Mouse (Mus musculus) CD4-positive naive resting alpha-beta T cell, adult 57 days (primary cell): ENCODE results near the gene Mapt. TPM values are rescaled to one million over a fixed set of nuclear protein-coding genes. Genes with fewer than 3 reads are reported as not detected.

ENCODE experiments used
- total RNA-seq: library from RNA; stranded (reverse); gene quantifications from one replicate; pipeline ENCODE4 v1.2.4, GENCODE M21; 2023

Mapt gene
- not detected for total RNA-seq

GRCm38 (mm10) chr11:104231041-104231911 lies at the start of gene Mapt:
TSS of gene Mapt (plus strand) at chr11:104231390.

GRCm38 (mm10) chr11:104186135-104186836 lies 44.9 kb upstream of the Mapt start, which contains the start of gene Sppl2c:
TSS of gene Sppl2c (plus strand) at chr11:104186327.

Other genes starting within 250 kb of the Mapt start
- gene Crhr1, start 98.5 kb upstream of the Mapt start, total RNA-seq = not detected
- gene Sppl2c, start 45.1 kb upstream of the Mapt start, total RNA-seq = not detected
- 135 TPM for gene Kansl1, start 237.5 kb downstream of the Mapt start, total RNA-seq